Mouse (Mus musculus) CH12.LX (cell line): ENCODE measurements at regions not wholly inside any gene's neighbourhood (a gene's known extent, or its start where the extent isn't known, plus 50 kb on each side); places are given as distances from the start of the nearest gene placed in this dataset.
"Not testable (repeated sequence)": the region's sequence is repeated elsewhere in the genome, so short reads cannot be mapped to it uniquely, and the experiment has no call there.

ENCODE experiments used
- DNase-seq: peaks from one replicate; pipeline ENCODE4 v3.0.0-alpha.2; 2013; ENCODE audit errors: extremely low read depth
- H3K27ac ChIP-seq: 2 replicates; pipeline ENCODE4 v1.5.1; 2012; ENCODE audit warnings: low read depth, mild to moderate bottlenecking, control low read depth, moderate library complexity; ENCODE audit not compliant: insufficient read depth
- H3K27me3 ChIP-seq: replicated peaks from 2 replicates; pipeline ENCODE3; 2012; ENCODE audit warnings: inconsistent platforms
- H3K36me3 ChIP-seq, 2 experiments: replicated peaks in 1 of 2; 2 replicates each; pipeline versions ENCODE3 to v1.6.1; 2012; ENCODE audit warnings: inconsistent platforms in 1 of 2, low read length in 1 of 2, mild to moderate bottlenecking in 1 of 2, mixed read lengths in 1 of 2, moderate library complexity in 1 of 2; ENCODE audit not compliant: control insufficient read depth in 1 of 2, insufficient read depth in 1 of 2
- H3K4me1 ChIP-seq, 2 experiments: 2 replicates each; pipeline ENCODE4 v1.6.1; 2012; ENCODE audit warnings: inconsistent platforms in 1 of 2, moderate library complexity in 1 of 2; ENCODE audit not compliant: insufficient read depth in 2 of 2, control insufficient read depth in 1 of 2
- H3K4me2 ChIP-seq: 2 replicates; pipeline ENCODE4 v1.6.1; 2012; ENCODE audit warnings: low read depth, mild to moderate bottlenecking, control low read depth; ENCODE audit not compliant: poor library complexity, insufficient read depth, severe bottlenecking
- H3K4me3 ChIP-seq, 3 experiments: fragments of 150-350 bp in 1 of 3; sonication (generic) in 1 of 3; replicated peaks in 1 of 3; 2 replicates each; pipeline versions ENCODE3 to v1.5.1; 2011 to 2012; ENCODE audit warnings: low read depth in 2 of 3, low read length in 2 of 3, mild to moderate bottlenecking in 2 of 3, moderate library complexity in 2 of 3, control low read depth in 1 of 3, improper control_type of control experiment in 1 of 3, inconsistent platforms in 1 of 3, mixed read lengths in 1 of 3; ENCODE audit not compliant: poor library complexity in 1 of 3
- H3K79me2 ChIP-seq: replicated peaks from 2 replicates; pipeline ENCODE4 v1.6.1; 2012; ENCODE audit warnings: mild to moderate bottlenecking, moderate library complexity; ENCODE audit not compliant: control insufficient read depth, poor library complexity, insufficient read depth, severe bottlenecking; ENCODE audit errors: extremely low read depth
- H3K9ac ChIP-seq: 2 replicates; pipeline ENCODE4 v1.6.1; 2012; ENCODE audit warnings: low read depth, mild to moderate bottlenecking, control low read depth, moderate library complexity; ENCODE audit not compliant: insufficient read depth
- H3K9me3 ChIP-seq: replicated peaks from 2 replicates; pipeline ENCODE3; 2012; ENCODE audit warnings: low read length, inconsistent platforms, mixed read lengths
- CHD1 ChIP-seq: IDR thresholded peaks from 2 replicates; pipeline ENCODE4 v1.6.1; 2012; ENCODE audit warnings: low read depth, low read length, improper control_type of control experiment, inconsistent platforms
- CTCF ChIP-seq, 2 experiments: IDR thresholded peaks in 1 of 2; conservative IDR thresholded peaks in 1 of 2; 2 replicates each; pipeline ENCODE4 v1.5.1; 2011 to 2012; ENCODE audit warnings: low read depth in 2 of 2, low read length in 2 of 2, improper control_type of control experiment in 1 of 2, inconsistent platforms in 1 of 2, mild to moderate bottlenecking in 1 of 2, moderate library complexity in 1 of 2
- E2F4 ChIP-seq: IDR thresholded peaks from 2 replicates; pipeline ENCODE4 v1.6.1; 2011; ENCODE audit warnings: low read depth, low read length, improper control_type of control experiment; ENCODE audit not compliant: insufficient replicate concordance
- ELF1 ChIP-seq: IDR thresholded peaks from 2 replicates; pipeline ENCODE4 v1.6.1; 2014; ENCODE audit warnings: low read depth, mild to moderate bottlenecking, inconsistent platforms, low read length, improper control_type of control experiment
- ETS1 ChIP-seq: conservative IDR thresholded peaks from 2 replicates; pipeline ENCODE4 v1.6.1; 2012; ENCODE audit warnings: low read depth, mild to moderate bottlenecking, inconsistent platforms, low read length, improper control_type of control experiment, moderate library complexity
- HCFC1 ChIP-seq: IDR thresholded peaks from 2 replicates; pipeline ENCODE4 v1.6.1; 2012; ENCODE audit warnings: low read depth, mild to moderate bottlenecking, inconsistent platforms, low read length, improper control_type of control experiment
- MAFK ChIP-seq: IDR thresholded peaks from 2 replicates; pipeline ENCODE4 v1.6.1; 2011; ENCODE audit warnings: low read length, improper control_type of control experiment; ENCODE audit not compliant: insufficient replicate concordance
- NELFE ChIP-seq: IDR thresholded peaks from 2 replicates; pipeline ENCODE4 v1.6.1; 2011; ENCODE audit warnings: low read depth, low read length, improper control_type of control experiment
- POLR2AphosphoS2 ChIP-seq: IDR thresholded peaks from 2 replicates; pipeline ENCODE4 v1.6.1; 2011; ENCODE audit warnings: low read depth, low read length, improper control_type of control experiment
- RAD21 ChIP-seq: IDR thresholded peaks from 2 replicates; pipeline ENCODE4 v1.6.1; 2011; ENCODE audit warnings: low read depth, mild to moderate bottlenecking, low read length, improper control_type of control experiment, moderate library complexity
- SIN3A ChIP-seq: IDR thresholded peaks from 2 replicates; pipeline ENCODE4 v1.6.1; 2012; ENCODE audit warnings: low read length, improper control_type of control experiment, inconsistent platforms
- SMC3 ChIP-seq: IDR thresholded peaks from 2 replicates; pipeline ENCODE4 v1.6.1; 2011; ENCODE audit warnings: low read depth, low read length, improper control_type of control experiment
- TBP ChIP-seq: conservative IDR thresholded peaks from 2 replicates; pipeline ENCODE4 v1.6.1; 2011; ENCODE audit warnings: low read depth, low read length, improper control_type of control experiment
- ZC3H11A ChIP-seq: IDR thresholded peaks from 2 replicates; pipeline ENCODE4 v1.6.1; 2012; ENCODE audit warnings: low read depth, mild to moderate bottlenecking, inconsistent platforms, low read length, improper control_type of control experiment
- dilution Hi-C: fragments of 300-500 bp; cut with MboI; formaldehyde crosslinking; loops from 2 replicates; pipeline ENCODE4 v1.14.3; 2020; ENCODE audit warnings: low sequenced_read_pairs; ENCODE audit not compliant: extremely low pct_unique_long_range_greater_than_20kb, extremely low pct_ligation_motif_present
- in situ Hi-C: fragments of 300-500 bp; cut with MboI; formaldehyde crosslinking; loops from 3 replicates; pipeline ENCODE4 v1.14.3; 2019; ENCODE audit warnings: low sequenced_read_pairs, low pct_ligation_motif_present, low pct_unique_long_range_greater_than_20kb, mixed read lengths

- dilution Hi-C loops (no loop called here), in situ Hi-C loops (loop anchor here (10.0 kb wide), 1 partner anchor 1254 kb away; no protein-coding TSS in a partner anchor)
- peak; percentile 24 for DNase-seq
- Histone ChIP-seq H3K9ac (no peak overlapping the region), H3K9me3 (no peaks in the 10 kb centered on the region), H3K4me3 (no peak overlapping the region)
- no peak for TF ChIP-seq TBP
- no peak for TF ChIP-seq ETS1
- TF ChIP-seq SMC3 = peak; percentile 67
- no peak for TF ChIP-seq MAFK
- TF ChIP-seq CHD1 = no peak
- TF ChIP-seq ELF1 = no peak
- peak; percentile 88 for TF ChIP-seq RAD21
- peak; percentile 75 to 79 for TF ChIP-seq CTCF (conservative IDR thresholded peaks at IDR 0.05 in 1 of 2, IDR thresholded peaks at IDR 0.05 in 1 of 2; ENCODE audit: low read depth in 2 of 2, low read length in 2 of 2)
- no peak for TF ChIP-seq POLR2AphosphoS2
- no peak for TF ChIP-seq E2F4
- TF ChIP-seq, all 38 proteins: peak for 3
- H3K4me1 ChIP-seq = peaks cover 0 to 3% of the 10 kb centered on the region in 2 experiments; a peak in 1 of 4 replicates
- no peak overlapping the region for H3K27ac ChIP-seq
- H3K4me2 ChIP-seq = no peak overlapping the region
- H3K79me2 ChIP-seq = no peaks in the 10 kb centered on the region
- no peaks in the 10 kb centered on the region for H3K27me3 ChIP-seq
- no peaks in the 10 kb centered on the region for H3K36me3 ChIP-seq
Observed at GRCm38 (mm10) chr4:21368234-21369021, 317.3 kb downstream of the Prdm13 start.

- Histone ChIP-seq H3K27ac (no peak overlapping the region), H3K4me3 (no peak overlapping the region), H3K4me1 (no peaks in the 10 kb centered on the region), H3K4me2 (no peak overlapping the region), H3K27me3 (no peaks in the 10 kb centered on the region), H3K79me2 (no peaks in the 10 kb centered on the region), H3K36me3 (no peaks in the 10 kb centered on the region), H3K9me3 (no peaks in the 10 kb centered on the region), H3K9ac (no peak overlapping the region)
- dilution Hi-C loops = no loop called here
- no peak for DNase-seq
- TF ChIP-seq ZC3H11A (no peak), SIN3A (no peak), HCFC1 (no peak), NELFE (no peak)
- in situ Hi-C loops = no loop called here
Observed at GRCm38 (mm10) chr4:21321769-21322168, 364.0 kb downstream of the Prdm13 start.

DNA sequence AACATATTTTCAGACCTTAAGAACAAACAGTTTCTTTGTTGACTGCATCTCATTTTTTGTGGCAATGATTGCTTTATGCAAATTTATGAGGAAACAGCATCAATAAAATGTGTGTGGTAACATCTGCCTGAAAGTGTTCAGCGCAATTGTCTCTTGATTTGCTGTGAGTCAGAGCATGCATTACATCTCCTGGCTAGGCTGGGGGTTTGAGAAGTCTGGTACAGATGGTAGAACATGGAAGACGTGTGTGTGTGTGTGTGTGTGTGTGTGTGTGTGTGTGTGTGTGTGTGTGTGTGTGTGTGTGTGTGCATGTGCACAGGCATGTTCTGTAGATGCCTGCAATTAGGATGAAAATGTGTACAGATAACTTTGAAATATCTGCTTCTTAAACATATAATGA is 376.5 kb downstream of the Prdm13 start:
- H3K36me3 ChIP-seq, in situ Hi-C loops: not testable (repeated sequence)

More for the DNA sequence above, 376.5 kb downstream of the Prdm13 start:
- H3K27me3 ChIP-seq, H3K4me2 ChIP-seq, DNase-seq, H3K27ac ChIP-seq, H3K9me3 ChIP-seq, H3K4me1 ChIP-seq, dilution Hi-C loops, H3K79me2 ChIP-seq, H3K4me3 ChIP-seq, H3K9ac ChIP-seq: not testable (repeated sequence)
